Mouse (Mus musculus): ENCODE measurements at regions not wholly inside any gene's neighbourhood (a gene's known extent, or its start where the extent isn't known, plus 50 kb on each side); places are given as distances from the start of the nearest gene placed in this dataset.

- peak; percentile 76 for ATAC-seq (replicated peaks; ENCODE audit: low read depth, poor library complexity, severe bottlenecking)
Measured at GRCm38 (mm10) chrX:107477066-107477465, 73.9 kb upstream of the Itm2a start.

- no peak for ATAC-seq (replicated peaks; ENCODE audit: low read depth, poor library complexity, severe bottlenecking)
Measured at GRCm38 (mm10) chrX:107469242-107469641, 66.1 kb upstream of the Itm2a start.

Data from common myeloid progenitor, adult 5-6 weeks (primary cell).